Mouse (Mus musculus): ENCODE measurements around the gene Rims4.

DNA sequence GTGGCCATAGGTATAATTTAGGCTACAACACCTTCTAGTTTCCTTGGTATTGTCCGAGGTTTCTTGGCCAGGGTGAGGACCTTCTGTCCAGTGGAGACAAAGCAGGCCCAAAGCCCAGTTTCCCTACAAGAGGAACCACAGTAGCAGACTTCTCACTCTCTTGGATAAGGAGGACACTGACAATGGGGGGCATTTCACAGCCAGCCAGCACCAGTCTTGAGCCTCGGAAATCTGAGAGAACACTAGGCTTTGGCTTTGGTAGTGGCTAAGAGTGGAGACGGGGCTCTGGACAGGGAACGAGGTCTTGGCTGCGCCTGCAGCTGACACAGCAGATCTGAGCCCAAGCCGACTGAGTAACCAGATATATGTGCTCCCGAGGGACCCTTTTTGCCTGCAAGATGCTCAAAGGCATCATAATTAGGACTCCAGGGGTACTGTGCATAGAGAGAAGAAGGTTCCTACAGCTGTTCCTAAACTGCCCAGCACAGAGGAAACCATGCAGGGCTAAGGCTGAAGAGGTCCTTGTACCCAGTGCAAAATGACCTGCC is 20.4 kb downstream of the Rims4 start:
- TF ChIP-seq CTCF (IDR thresholded peaks at IDR 0.05 in 2 of 3, conservative IDR thresholded peaks at IDR 0.05 in 1 of 3; ENCODE audit: control insufficient read depth in 1 of 3, insufficient read depth in 1 of 3, low read depth in 2 of 3, low read length in 3 of 3, poor library complexity in 1 of 3, severe bottlenecking in 1 of 3) (no peak), KAT2A (conservative IDR thresholded peaks at IDR 0.05; ENCODE audit: low read depth, low read length) (no peak)
